Mouse (Mus musculus) 416B (cell line): Measurements from ENCODE around the gene Batf.

Experiments used
- DNase-seq: peaks from one replicate; pipeline ENCODE4 v3.0.0; 2011; ENCODE audit warnings: low read depth

Gene Batf

DNA sequence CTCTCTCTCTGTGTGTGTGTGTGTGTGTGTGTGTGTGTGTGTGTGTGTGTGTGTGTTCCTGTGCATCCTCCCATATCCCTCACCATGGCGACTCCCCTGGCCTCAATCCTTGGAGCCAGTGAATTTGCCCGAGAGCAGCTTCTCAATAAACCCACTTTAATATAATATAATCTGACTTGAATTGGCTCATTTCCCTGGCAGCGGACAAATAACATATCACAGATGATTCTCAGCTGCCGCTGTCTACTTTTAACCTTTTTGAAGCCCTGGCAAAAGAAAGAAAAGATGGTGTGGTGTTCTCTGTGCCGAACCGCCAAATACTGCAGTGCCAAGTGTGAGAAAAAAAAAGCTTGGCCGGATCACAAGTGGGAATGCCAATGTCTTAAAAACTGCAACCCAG, 41.7 kb downstream of the Batf start:
- no peak for DNase-seq

DNA sequence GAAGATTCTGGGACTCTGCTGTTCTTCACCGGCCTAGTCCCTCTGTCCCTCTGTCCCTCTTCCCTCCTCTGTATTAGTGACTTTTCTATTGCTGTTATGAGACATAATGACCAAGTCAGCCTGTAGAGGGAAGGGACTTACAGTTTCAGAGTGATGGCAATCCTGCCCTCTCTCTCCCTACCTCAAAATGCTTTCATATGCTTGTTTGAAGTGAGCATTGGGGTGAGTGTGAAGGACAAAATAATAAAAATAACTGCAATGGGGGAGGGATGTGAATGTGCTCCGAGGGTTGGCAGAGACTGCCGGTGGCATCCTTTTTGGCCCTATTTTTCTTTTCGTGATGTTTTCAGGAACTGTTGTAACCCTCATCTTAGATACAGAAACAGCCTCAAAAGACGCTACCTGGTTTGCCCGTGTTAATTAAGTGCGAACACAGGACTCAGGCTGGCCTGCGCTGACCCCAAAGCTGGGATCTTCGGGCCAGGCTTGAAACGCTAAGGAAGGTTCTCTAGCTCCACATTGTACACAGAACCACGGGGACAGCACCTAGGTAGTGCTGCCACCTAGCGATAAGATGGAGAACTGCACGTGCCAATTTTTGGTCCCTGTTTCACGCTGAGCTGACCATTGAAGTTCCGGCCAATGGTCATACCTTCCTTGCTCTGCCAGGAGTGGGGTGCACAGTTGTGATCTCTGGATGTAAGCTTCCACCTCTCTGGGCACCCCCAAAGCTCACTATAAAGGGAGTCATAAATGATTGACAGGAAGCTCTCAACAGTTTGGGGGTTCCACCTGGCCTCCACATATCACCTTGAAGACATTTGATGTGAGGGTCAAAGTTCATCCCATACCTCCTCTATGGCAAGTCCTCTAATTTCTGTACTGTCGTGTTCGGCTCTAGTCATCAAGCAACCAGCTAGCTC, 42.8 kb downstream of the Batf start:
- peak; percentile 72 for DNase-seq

DNA sequence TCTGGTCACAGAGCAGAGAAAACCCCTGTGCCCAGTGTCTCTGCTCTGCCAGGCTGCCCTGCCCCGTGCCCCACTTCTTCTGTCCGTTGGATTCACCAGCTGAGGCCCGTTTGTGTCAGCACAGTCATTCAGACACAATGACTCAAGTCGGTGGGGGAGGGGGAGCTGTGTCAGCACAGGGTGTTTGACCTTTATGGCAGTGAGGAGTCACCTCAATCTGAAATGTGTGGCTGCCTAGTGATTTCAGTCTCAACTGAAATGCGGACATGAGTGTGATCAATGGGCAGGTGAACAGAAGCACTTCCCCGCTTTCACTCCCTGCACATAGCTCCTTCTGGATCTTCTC, 43.4 kb downstream of the Batf start:
- DNase-seq: peak; percentile 36

DNA sequence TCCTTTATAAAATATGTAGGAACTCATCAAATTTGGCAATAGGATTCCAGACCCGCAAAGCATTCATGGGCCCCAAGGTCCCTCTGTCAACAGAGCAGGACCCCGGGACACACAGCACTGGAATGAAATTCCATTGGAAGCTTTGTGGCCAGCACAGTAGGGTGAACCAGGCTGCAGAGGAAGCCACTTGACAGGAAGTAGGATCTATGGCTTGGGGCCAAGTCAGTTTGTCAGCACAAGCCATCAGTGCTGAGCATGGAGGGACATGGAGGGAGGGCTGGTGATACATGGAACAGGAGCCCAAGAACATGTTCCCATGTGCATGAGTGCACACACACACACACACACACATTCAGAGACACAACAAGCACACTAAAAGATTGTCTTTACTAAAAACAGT, 49.7 kb downstream of the Batf start:
- DNase-seq: peak; percentile 23

- DNase-seq: no peak
Measured at GRCm38 (mm10) chr12:85736960-85737359, 50.5 kb downstream of the Batf start.

- peak; percentile 33 for DNase-seq
Measured at GRCm38 (mm10) chr12:85745827-85746695, 59.6 kb downstream of the Batf start, which contains the start of gene Flvcr2. TSS of gene Flvcr2 (plus strand) at chr12:85746539.

GRCm38 (mm10) chr12:85746696-85747219, 60.3 kb downstream of the Batf start:
- no peak for DNase-seq

GRCm38 (mm10) chr12:85747343-85747742, 60.9 kb downstream of the Batf start:
- no peak for DNase-seq

DNA sequence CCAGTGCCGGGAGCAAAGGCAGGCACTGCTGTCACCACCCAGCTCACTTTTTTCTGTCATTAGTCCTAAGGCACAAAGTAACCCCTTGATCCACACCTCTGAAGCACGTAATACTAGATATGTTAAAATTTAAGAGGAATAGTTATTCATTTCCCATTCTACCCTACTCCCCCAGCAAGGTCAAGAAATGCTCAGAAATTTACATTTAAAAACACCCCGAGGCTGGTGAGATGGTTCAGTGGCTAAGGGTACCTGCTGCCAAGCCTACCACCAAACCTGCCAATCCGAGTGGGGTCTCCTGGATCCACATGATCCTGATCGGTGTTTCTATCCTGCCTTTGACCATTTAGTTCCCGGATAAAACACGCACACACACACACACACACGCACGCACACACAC, 63.4 kb downstream of the Batf start:
- DNase-seq: no peak

- DNase-seq: no peak
Measured at GRCm38 (mm10) chr12:85752116-85752515, 65.6 kb downstream of the Batf start.

DNA sequence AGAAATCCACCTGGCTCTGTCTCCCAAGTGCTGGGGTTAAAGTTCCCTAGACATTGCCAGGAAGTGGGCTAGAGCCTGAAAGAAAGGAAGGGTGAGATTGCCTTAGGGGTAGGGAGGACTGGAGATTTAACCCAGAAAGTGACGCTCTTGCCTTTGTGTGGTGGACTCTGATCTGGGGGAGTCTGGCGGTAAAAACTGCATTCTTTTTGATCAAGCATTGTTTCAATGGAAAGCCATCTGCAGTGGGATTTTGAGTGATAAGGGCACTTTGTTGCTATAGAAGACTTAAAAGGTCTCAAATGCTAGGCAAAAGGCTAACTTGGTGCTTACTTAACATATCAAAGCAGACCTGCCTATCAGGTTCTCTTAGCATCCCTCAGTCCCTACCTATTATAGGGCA, 66.8 kb downstream of the Batf start:
- no peak for DNase-seq

- DNase-seq: no peak
Measured at GRCm38 (mm10) chr12:85754611-85755265, 68.3 kb downstream of the Batf start.

DNA sequence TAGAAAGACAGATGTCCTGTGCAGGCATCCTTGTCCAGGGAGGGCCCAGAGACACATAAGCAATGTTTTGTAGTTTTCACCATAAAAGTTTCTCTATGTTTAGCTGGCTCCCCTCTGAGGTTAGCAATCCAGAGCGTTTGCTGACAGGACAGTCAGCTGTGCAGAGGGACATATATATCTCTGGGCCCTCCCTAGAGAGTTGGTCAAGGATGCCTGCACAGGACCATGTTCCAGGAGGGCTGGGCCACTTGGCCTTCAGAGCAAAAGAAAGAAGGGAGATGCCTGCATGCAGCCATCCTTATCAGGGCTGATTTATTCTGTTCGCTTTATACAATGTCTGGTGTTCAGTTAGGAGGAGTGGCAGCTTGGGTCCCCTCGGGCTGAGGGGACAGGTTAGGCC, 70.0 kb downstream of the Batf start:
- no peak for DNase-seq

DNA sequence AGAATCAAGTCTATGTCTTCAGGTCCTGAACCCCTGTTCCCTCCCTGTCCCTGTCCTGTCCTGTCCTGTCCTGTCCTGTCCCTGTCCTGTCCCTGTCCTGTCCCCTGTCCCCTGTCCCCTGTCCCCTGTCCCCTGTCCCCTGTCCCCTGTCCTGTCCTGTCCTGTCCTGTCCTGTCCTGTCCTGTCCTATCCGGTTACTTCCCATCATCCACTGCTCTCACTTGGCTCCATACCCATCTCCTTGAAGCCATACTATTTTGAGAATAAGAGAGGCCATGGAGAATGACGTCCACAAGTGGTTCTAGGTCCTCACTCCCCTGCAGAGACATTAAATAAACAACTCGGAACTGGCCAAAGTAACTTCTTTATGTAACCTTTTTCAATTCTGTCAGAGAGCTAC, 70.6 kb downstream of the Batf start:
- no peak for DNase-seq
